Mouse (Mus musculus) ES-E14 (cell line): ENCODE data around the gene Cldn11.

Source experiments
- HCFC1 ChIP-seq: IDR thresholded peaks from 2 replicates; pipeline ENCODE4 v1.6.1; 2012; ENCODE audit warnings: low read length, inconsistent platforms, borderline replicate concordance; ENCODE audit not compliant: insufficient read depth
- MAFK ChIP-seq: IDR thresholded peaks from 2 replicates; pipeline ENCODE4 v1.6.1; 2014; ENCODE audit warnings: mild to moderate bottlenecking, low read depth, low read length, inconsistent platforms; ENCODE audit not compliant: insufficient read depth
- ZC3H11A ChIP-seq: IDR thresholded peaks from 2 replicates; pipeline ENCODE4 v1.6.1; 2012; ENCODE audit warnings: low read depth, mild to moderate bottlenecking, inconsistent platforms, low read length, borderline replicate concordance
- ZNF384 ChIP-seq: IDR thresholded peaks from 2 replicates; pipeline ENCODE4 v1.6.1; 2012; ENCODE audit warnings: low read depth, low read length, inconsistent platforms

GRCm38 (mm10) chr3:31212205-31213038, 62.7 kb downstream of the Cldn11 start:
- no peak for TF ChIP-seq ZNF384
- TF ChIP-seq MAFK, result no peak
- TF ChIP-seq ZC3H11A, result no peak
- no peak for TF ChIP-seq HCFC1
